Mouse (Mus musculus) mouse trophoblast stem cell (cell line): ENCODE measurements at regions not wholly inside any gene's neighbourhood (a gene's known extent, or its start where the extent isn't known, plus 50 kb on each side); places are given as distances from the start of the nearest gene placed in this dataset.

Source experiments
- in situ Hi-C, 2 experiments: fragments of 300-500 bp; cut with MseI, MboI; formaldehyde crosslinking; loops; 2 replicates in 1 of 2; 3 replicates in 1 of 2; pipeline ENCODE4 v1.15.1; 2025

GRCm38 (mm10) chr13:32454419-32455146 is 116.0 kb upstream of the Gmds start:
- in situ Hi-C loops: no loop called here

GRCm38 (mm10) chr13:32449710-32450417 is 111.3 kb upstream of the Gmds start:
- in situ Hi-C loops: no loop called here

- in situ Hi-C loops: no loop called here
These were observed 106.0 kb upstream of the Gmds start for GRCm38 (mm10) chr13:32444531-32444930.

- in situ Hi-C loops: no loop called here
These were observed 103.5 kb upstream of the Gmds start for GRCm38 (mm10) chr13:32442025-32442424.

GRCm38 (mm10) chr13:32435136-32435535 is 96.6 kb upstream of the Gmds start:
- in situ Hi-C loops: no loop called here

- in situ Hi-C loops: no loop called here
These were observed 89.9 kb upstream of the Gmds start for GRCm38 (mm10) chr13:32428482-32428881.

GRCm38 (mm10) chr13:32426906-32427305 is 88.4 kb upstream of the Gmds start:
- in situ Hi-C loops: no loop called here

GRCm38 (mm10) chr13:32426199-32426598 is 87.7 kb upstream of the Gmds start:
- in situ Hi-C loops: no loop called here

- in situ Hi-C loops: loop anchor here in 1 of 2 experiments (25.0 kb wide), 1 partner anchor 637 kb away; no protein-coding TSS in a partner anchor
These were observed 86.0 kb upstream of the Gmds start for GRCm38 (mm10) chr13:32424543-32424942.

GRCm38 (mm10) chr13:32422485-32422884 is 83.9 kb upstream of the Gmds start:
- in situ Hi-C loops: loop anchor here in 1 of 2 experiments (25.0 kb wide), 1 partner anchor 635 kb away; no protein-coding TSS in a partner anchor

- in situ Hi-C loops: loop anchor here (10.0 to 25.0 kb wide), 2 partner anchors 625 to 632 kb away; no protein-coding TSS in a partner anchor
These were observed 80.8 kb upstream of the Gmds start for GRCm38 (mm10) chr13:32419326-32419725.

- in situ Hi-C loops: loop anchor here (10.0 to 25.0 kb wide), 2 partner anchors 624 to 631 kb away; no protein-coding TSS in a partner anchor
These were observed 80.1 kb upstream of the Gmds start for GRCm38 (mm10) chr13:32418655-32419054.

GRCm38 (mm10) chr13:32417907-32418306 is 79.4 kb upstream of the Gmds start:
- in situ Hi-C loops: loop anchor here (10.0 to 25.0 kb wide), 2 partner anchors 623 to 631 kb away; no protein-coding TSS in a partner anchor

GRCm38 (mm10) chr13:32411287-32411935 is 72.9 kb upstream of the Gmds start:
- in situ Hi-C loops: loop anchor here (10.0 to 25.0 kb wide), 2 partner anchors 617 to 624 kb away; no protein-coding TSS in a partner anchor

GRCm38 (mm10) chr13:32410065-32410464 is 71.5 kb upstream of the Gmds start:
- in situ Hi-C loops: loop anchor here (10.0 to 25.0 kb wide), 2 partner anchors 615 to 623 kb away; no protein-coding TSS in a partner anchor

- in situ Hi-C loops: no loop called here
These were observed 60.1 kb upstream of the Gmds start for GRCm38 (mm10) chr13:32398616-32399015.
